ENCODE assay signal across 23 mouse cellular contexts in the genomic region with DNA sequence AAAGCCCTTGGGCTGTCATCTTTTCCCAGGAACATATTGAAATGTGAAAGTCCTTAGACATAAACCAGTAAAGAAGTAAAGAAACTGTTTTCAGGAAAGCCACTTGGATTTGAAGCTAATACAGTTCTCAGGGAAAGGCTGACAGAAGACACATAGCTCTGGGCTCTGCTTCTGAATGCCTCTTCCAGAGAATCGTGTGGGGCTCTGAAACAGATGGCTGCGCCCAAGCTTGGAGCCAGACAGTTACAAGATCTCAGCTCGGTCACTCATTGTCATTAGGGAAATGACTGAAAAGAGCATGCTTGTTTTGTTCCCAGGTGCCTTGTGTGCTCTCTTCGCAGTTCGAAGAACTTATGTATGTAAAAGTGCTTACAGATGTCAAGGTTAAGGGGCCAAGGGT. TPM values are rescaled to one million over a fixed set of nuclear protein-coding genes. Genes with fewer than 3 reads are reported as not detected.
"Had no signal": no experiment of that assay in that cellular context is flagged by ENCODE, and none has a peak within 500 bp of the region (broad histone marks: within the 10 kb centered on the region; RNA-seq: fewer than 3 reads in every experiment).

No protein-coding gene starts in this region.

- H3K27ac ChIP-seq: kidney, embryonic 15.5 days; left cerebral cortex, adult 2 months; limb, embryonic 10.5 days; limb, embryonic 13.5 days; liver, embryonic 12.5 days; liver, embryonic 15.5 days; lung, embryonic 15.5 days; midbrain, embryonic 10.5 days; midbrain, embryonic 13.5 days; neural tube, embryonic 12.5 days; neural tube, embryonic 15.5 days; stomach, embryonic 15.5 days had no signal

- H3K9ac ChIP-seq: kidney, embryonic 15.5 days; limb, embryonic 13.5 days; liver, embryonic 12.5 days; liver, embryonic 15.5 days; lung, embryonic 15.5 days; midbrain, embryonic 13.5 days; neural tube, embryonic 12.5 days; neural tube, embryonic 15.5 days; stomach, embryonic 15.5 days had no signal

- DNase-seq: kidney, postnatal 10 days; kidney, postnatal 36 days; liver; lung, adult 18-20 months; lung, postnatal 10 days; lung, postnatal 36 days; right cerebral cortex, adult 18-20 months; right cerebral cortex, postnatal 14 days; right cerebral cortex, postnatal 4 days; thymus, postnatal 25 days had no signal

- H3K4me2 ChIP-seq: kidney, embryonic 15.5 days; limb, embryonic 13.5 days; liver, embryonic 12.5 days; liver, embryonic 15.5 days; lung, embryonic 15.5 days; midbrain, embryonic 13.5 days; neural tube, embryonic 12.5 days; neural tube, embryonic 15.5 days; stomach, embryonic 15.5 days had no signal

- H3K36me3 ChIP-seq: kidney, embryonic 15.5 days; limb, embryonic 10.5 days; limb, embryonic 13.5 days; liver, embryonic 12.5 days; liver, embryonic 15.5 days; lung, embryonic 15.5 days; midbrain, embryonic 10.5 days; midbrain, embryonic 13.5 days; neural tube, embryonic 12.5 days; neural tube, embryonic 15.5 days; stomach, embryonic 15.5 days had no signal

- H3K27me3 ChIP-seq: kidney, embryonic 15.5 days; limb, embryonic 13.5 days; liver, embryonic 12.5 days; liver, embryonic 15.5 days; lung, embryonic 15.5 days; midbrain, embryonic 13.5 days; neural tube, embryonic 12.5 days; neural tube, embryonic 15.5 days; stomach, embryonic 15.5 days had no signal

- H3K4me1 ChIP-seq: limb, embryonic 13.5 days; liver, embryonic 12.5 days; liver, embryonic 15.5 days; lung, embryonic 15.5 days; megakaryocyte, embryonic 14.5 days; midbrain, embryonic 10.5 days; midbrain, embryonic 13.5 days; neural tube, embryonic 12.5 days; neural tube, embryonic 15.5 days; stomach, embryonic 15.5 days had no signal

- H3K4me3 ChIP-seq: kidney, embryonic 15.5 days; left cerebral cortex, adult 2 months; limb, embryonic 10.5 days; limb, embryonic 13.5 days; liver, embryonic 12.5 days; liver, embryonic 15.5 days; lung, embryonic 15.5 days; megakaryocyte, embryonic 14.5 days; midbrain, embryonic 10.5 days; midbrain, embryonic 13.5 days; neural tube, embryonic 12.5 days; neural tube, embryonic 15.5 days; stomach, embryonic 15.5 days had no signal

- ATAC-seq: liver, embryonic 12.5 days; midbrain, embryonic 13.5 days had no signal

- H3K9me3 ChIP-seq: kidney, embryonic 15.5 days; limb, embryonic 10.5 days; limb, embryonic 13.5 days; liver, embryonic 12.5 days; liver, embryonic 15.5 days; lung, embryonic 15.5 days; megakaryocyte, embryonic 14.5 days; midbrain, embryonic 10.5 days; midbrain, embryonic 13.5 days; neural tube, embryonic 12.5 days; neural tube, embryonic 15.5 days; stomach, embryonic 15.5 days had no signal

RNA-seq across cellular contexts. Expression of a gene that starts 43.7 kb away (rescaled TPM):
- polyA plus RNA-seq: liver, embryonic 15.5 days had no signal
